Mouse (Mus musculus): ENCODE results near the gene Art3.

The Art3 gene

GRCm38 (mm10) chr5:92381550-92382348, 50.1 kb downstream of the Art3 start:
- peak; percentile 81 to 91 for DNase-seq

- no peak for DNase-seq
Measured at GRCm38 (mm10) chr5:92382349-92382679, 50.7 kb downstream of the Art3 start.

- no peak for DNase-seq
Measured at GRCm38 (mm10) chr5:92383747-92384146, 52.1 kb downstream of the Art3 start.

GRCm38 (mm10) chr5:92384855-92385254, 53.2 kb downstream of the Art3 start:
- DNase-seq: peak in 1 of 2 experiments; percentile 65

GRCm38 (mm10) chr5:92386102-92386501, 54.5 kb downstream of the Art3 start:
- peak in 1 of 2 experiments; percentile 11 for DNase-seq

- DNase-seq: peak; percentile 54 to 56
Measured at GRCm38 (mm10) chr5:92386643-92387042, 55.0 kb downstream of the Art3 start.

- DNase-seq: peak; percentile 60 to 77
Measured at GRCm38 (mm10) chr5:92387433-92387832, 55.8 kb downstream of the Art3 start.

GRCm38 (mm10) chr5:92389977-92390376, 58.4 kb downstream of the Art3 start:
- DNase-seq: no peak

GRCm38 (mm10) chr5:92390615-92391014, 59.0 kb downstream of the Art3 start:
- no peak for DNase-seq

- no peak for DNase-seq
Measured at GRCm38 (mm10) chr5:92392542-92392941, 60.9 kb downstream of the Art3 start.

GRCm38 (mm10) chr5:92393863-92394262, 62.2 kb downstream of the Art3 start:
- DNase-seq: no peak

GRCm38 (mm10) chr5:92395764-92396163, 64.1 kb downstream of the Art3 start:
- DNase-seq: no peak

GRCm38 (mm10) chr5:92396476-92396875, 64.8 kb downstream of the Art3 start:
- DNase-seq: no peak

- DNase-seq: peak; percentile 83 to 92
Measured at GRCm38 (mm10) chr5:92398153-92398552, 66.5 kb downstream of the Art3 start.

GRCm38 (mm10) chr5:92402816-92403215, 71.2 kb downstream of the Art3 start:
- no peak for DNase-seq

- no peak for DNase-seq
Measured at GRCm38 (mm10) chr5:92403562-92404399, 72.2 kb downstream of the Art3 start.

- DNase-seq: no peak
Measured at GRCm38 (mm10) chr5:92404400-92404678, 72.7 kb downstream of the Art3 start.

- peak; percentile 30 to 41 for DNase-seq
Measured at GRCm38 (mm10) chr5:92409361-92410155, 77.9 kb downstream of the Art3 start.

- no peak for DNase-seq
Measured at GRCm38 (mm10) chr5:92410486-92410885, 78.9 kb downstream of the Art3 start.

GRCm38 (mm10) chr5:92411461-92412140, 80.0 kb downstream of the Art3 start:
- no peak for DNase-seq

- DNase-seq: no peak
Measured at GRCm38 (mm10) chr5:92413271-92413981, 81.8 kb downstream of the Art3 start.

GRCm38 (mm10) chr5:92413982-92414375, 82.4 kb downstream of the Art3 start:
- DNase-seq: no peak

All from kidney, postnatal 36 days (tissue).